Mouse (Mus musculus) induced T-regulatory cell, adult 2 months (primary cell): ENCODE results near the gene Cdpf1.
A peak's percentile ranks its signal among the peaks of the same experiment; 100 is the strongest.

Experiments
- DNase-seq: peaks from one replicate; pipeline ENCODE4 v3.0.0-alpha.2; 2012; ENCODE audit warnings: low read depth

Gene Cdpf1

GRCm38 (mm10) chr15:85765022-85765421 lies 46.5 kb downstream of the Cdpf1 start:
- no peak for DNase-seq

- no peak for DNase-seq
Observed at GRCm38 (mm10) chr15:85762761-85763160, 48.7 kb downstream of the Cdpf1 start.

- DNase-seq: peak; percentile 16
Observed at GRCm38 (mm10) chr15:85757768-85758167, 53.7 kb downstream of the Cdpf1 start.
